Mouse (Mus musculus) spleen, adult 2 months (tissue): ENCODE results near the gene Tomm6.

Experiments
- CTCF ChIP-seq: fragments of 200-500 bp; IDR thresholded peaks from 2 replicates; pipeline ENCODE4 v1.5.1; 2011; ENCODE audit warnings: mild to moderate bottlenecking, inconsistent platforms; ENCODE audit not compliant: insufficient read depth, insufficient read length, insufficient replicate concordance; ENCODE audit errors: extremely low read depth
- POLR2A ChIP-seq: fragments of 200-500 bp; IDR thresholded peaks from 2 replicates; pipeline ENCODE4 v1.6.1; 2011; ENCODE audit warnings: low read depth, low read length, inconsistent platforms

- TF ChIP-seq CTCF (no peak), POLR2A (no peak)
Measured at GRCm38 (mm10) chr17:47730633-47731575, 42.7 kb upstream of the Tomm6 start.
